Mouse (Mus musculus): ENCODE results near the gene Rbfox3. TPM values are rescaled to one million over a fixed set of nuclear protein-coding genes. Genes with fewer than 3 reads are reported as not detected.
A peak's percentile ranks its signal among the peaks of the same experiment; 100 is the strongest.

Rbfox3 gene
- polyA plus RNA-seq, 1 experiment from 2014 or later = 3.9 TPM

GRCm38 (mm10) chr11:118473161-118473560 is 438.2 kb downstream of the Rbfox3 start:
- Histone ChIP-seq H3K9ac (no peak overlapping the region), H3K9me3 (no peaks in the 10 kb centered on the region), H3K36me3 (no peaks in the 10 kb centered on the region), H3K4me1 (peaks cover 22% of the 10 kb centered on the region; the same call in 1 of the 2 replicates), H3K4me3 (no peak overlapping the region), H3K27me3 (no peaks in the 10 kb centered on the region), H3K27ac (no peak overlapping the region), H3K4me2 (replicated peaks) (no peak overlapping the region)
- ATAC-seq (ENCODE audit: insufficient number of reproducible peaks, insufficient read depth, low FRiP score, low TSS enrichment) = no peak
- 92% methylated on average over 1 of the region's 1 CpGs for WGBS

- no peak overlapping the region for H3K27ac ChIP-seq
- H3K4me1 ChIP-seq = peaks cover 16% of the 10 kb centered on the region; the same call in 1 of the 2 replicates
- no peaks in the 10 kb centered on the region for H3K27me3 ChIP-seq
- no peak overlapping the region for H3K9ac ChIP-seq
- no peak overlapping the region for H3K4me2 ChIP-seq (replicated peaks)
- WGBS = 59% methylated on average over 13 of the region's 13 CpGs
- H3K36me3 ChIP-seq = no peaks in the 10 kb centered on the region
- H3K4me3 ChIP-seq = no peak overlapping the region
- no peak for ATAC-seq (ENCODE audit: insufficient number of reproducible peaks, insufficient read depth, low FRiP score, low TSS enrichment)
- H3K9me3 ChIP-seq = no peaks in the 10 kb centered on the region
Observed at GRCm38 (mm10) chr11:118471676-118472075, 439.7 kb downstream of the Rbfox3 start.

- Histone ChIP-seq H3K4me1 (peaks cover 16% of the 10 kb centered on the region; the same call in 1 of the 2 replicates), H3K9me3 (no peaks in the 10 kb centered on the region), H3K4me2 (replicated peaks) (no peak overlapping the region), H3K27me3 (no peaks in the 10 kb centered on the region), H3K27ac (peak overlapping the region; percentile 12; the same call in 1 of the 2 replicates), H3K4me3 (no peak overlapping the region), H3K36me3 (no peaks in the 10 kb centered on the region), H3K9ac (0 out of 2 replicates have a peak overlapping the region, but pooled peaks have one; percentile 2)
- 31% methylated on average over 12 of the region's 12 CpGs for WGBS
- 0 out of 2 replicates have a peak, but pooled peaks have one; percentile 15 for ATAC-seq (ENCODE audit: insufficient number of reproducible peaks, insufficient read depth, low FRiP score, low TSS enrichment)
Observed at GRCm38 (mm10) chr11:118470234-118470966, 441.0 kb downstream of the Rbfox3 start.

GRCm38 (mm10) chr11:118469509-118470160 is 441.8 kb downstream of the Rbfox3 start:
- H3K36me3 ChIP-seq = no peaks in the 10 kb centered on the region
- ATAC-seq (ENCODE audit: insufficient number of reproducible peaks, insufficient read depth, low FRiP score, low TSS enrichment) = no peak
- no peak overlapping the region for H3K4me3 ChIP-seq
- no peak overlapping the region for H3K27ac ChIP-seq
- no peaks in the 10 kb centered on the region for H3K27me3 ChIP-seq
- peaks cover 20% of the 10 kb centered on the region; the same call in 1 of the 2 replicates for H3K4me1 ChIP-seq
- H3K4me2 ChIP-seq (replicated peaks) = no peak overlapping the region
- no peaks in the 10 kb centered on the region for H3K9me3 ChIP-seq
- no peak overlapping the region for H3K9ac ChIP-seq
- 77% methylated on average over 10 of the region's 10 CpGs for WGBS

- no peaks in the 10 kb centered on the region for H3K36me3 ChIP-seq
- WGBS = 62% methylated on average over 11 of the region's 11 CpGs
- ATAC-seq (ENCODE audit: insufficient number of reproducible peaks, insufficient read depth, low FRiP score, low TSS enrichment) = no peak
Observed at GRCm38 (mm10) chr11:118467441-118468035, 443.9 kb downstream of the Rbfox3 start.

GRCm38 (mm10) chr11:118460280-118460679 is 451.1 kb downstream of the Rbfox3 start:
- Histone ChIP-seq H3K4me3 (no peak overlapping the region), H3K9ac (no peak overlapping the region), H3K4me1 (0 out of 2 replicates have a peak, but pooled peaks cover 5% of the 10 kb centered on the region), H3K4me2 (replicated peaks) (no peak overlapping the region), H3K27me3 (no peaks in the 10 kb centered on the region), H3K27ac (no peak overlapping the region), H3K9me3 (no peaks in the 10 kb centered on the region), H3K36me3 (no peaks in the 10 kb centered on the region)
- no peak for ATAC-seq (ENCODE audit: insufficient number of reproducible peaks, insufficient read depth, low FRiP score, low TSS enrichment)
- 56% methylated on average over 6 of the region's 6 CpGs for WGBS

More at GRCm38 (mm10) chr11:118467441-118468035, 443.9 kb downstream of the Rbfox3 start:
- no peaks in the 10 kb centered on the region for H3K27me3 ChIP-seq
- no peak overlapping the region for H3K4me3 ChIP-seq
- no peak overlapping the region for H3K27ac ChIP-seq
- no peak overlapping the region for H3K9ac ChIP-seq
- H3K4me1 ChIP-seq = peaks cover 21% of the 10 kb centered on the region; the same call in 1 of the 2 replicates
- no peak overlapping the region for H3K4me2 ChIP-seq (replicated peaks)
- no peaks in the 10 kb centered on the region for H3K9me3 ChIP-seq

GRCm38 (mm10) chr11:118459536-118459935 is 451.9 kb downstream of the Rbfox3 start:
- Histone ChIP-seq H3K9ac (no peak overlapping the region), H3K27me3 (no peaks in the 10 kb centered on the region), H3K4me2 (replicated peaks) (no peak overlapping the region), H3K9me3 (no peaks in the 10 kb centered on the region), H3K4me1 (0 out of 2 replicates have a peak, but pooled peaks cover under 1% of the 10 kb centered on the region), H3K4me3 (no peak overlapping the region), H3K36me3 (no peaks in the 10 kb centered on the region), H3K27ac (0 out of 2 replicates have a peak overlapping the region, but pooled peaks have one; percentile 30)
- no peak for ATAC-seq (ENCODE audit: insufficient number of reproducible peaks, insufficient read depth, low FRiP score, low TSS enrichment)
- 59% methylated on average over 4 of the region's 4 CpGs for WGBS

- Histone ChIP-seq H3K4me1 (no peaks in the 10 kb centered on the region), H3K9ac (no peak overlapping the region), H3K4me3 (no peak overlapping the region), H3K4me2 (replicated peaks) (no peak overlapping the region), H3K27me3 (no peaks in the 10 kb centered on the region), H3K27ac (0 out of 2 replicates have a peak overlapping the region, but pooled peaks have one; percentile 30), H3K36me3 (no peaks in the 10 kb centered on the region), H3K9me3 (no peaks in the 10 kb centered on the region)
- WGBS = 35% methylated on average over 8 of the region's 8 CpGs
- no peak for ATAC-seq (ENCODE audit: insufficient number of reproducible peaks, insufficient read depth, low FRiP score, low TSS enrichment)
Observed at GRCm38 (mm10) chr11:118459051-118459450, 452.3 kb downstream of the Rbfox3 start.

GRCm38 (mm10) chr11:118456937-118457336 is 454.5 kb downstream of the Rbfox3 start:
- Histone ChIP-seq H3K27ac (no peak overlapping the region), H3K4me1 (no peaks in the 10 kb centered on the region), H3K4me3 (no peak overlapping the region), H3K27me3 (no peaks in the 10 kb centered on the region), H3K9me3 (no peaks in the 10 kb centered on the region), H3K36me3 (no peaks in the 10 kb centered on the region), H3K9ac (no peak overlapping the region), H3K4me2 (replicated peaks) (no peak overlapping the region)
- ATAC-seq (ENCODE audit: insufficient number of reproducible peaks, insufficient read depth, low FRiP score, low TSS enrichment) = no peak
- WGBS = 82% methylated on average over 11 of the region's 11 CpGs

GRCm38 (mm10) chr11:118455788-118456187 is 455.6 kb downstream of the Rbfox3 start:
- no peaks in the 10 kb centered on the region for H3K4me1 ChIP-seq
- H3K36me3 ChIP-seq = no peaks in the 10 kb centered on the region
- no peak overlapping the region for H3K4me2 ChIP-seq (replicated peaks)
- no peak overlapping the region for H3K4me3 ChIP-seq
- no peak overlapping the region for H3K27ac ChIP-seq
- WGBS = 80% methylated on average over 6 of the region's 6 CpGs
- H3K27me3 ChIP-seq = no peaks in the 10 kb centered on the region
- H3K9me3 ChIP-seq = no peaks in the 10 kb centered on the region
- H3K9ac ChIP-seq = no peak overlapping the region
- no peak for ATAC-seq (ENCODE audit: insufficient number of reproducible peaks, insufficient read depth, low FRiP score, low TSS enrichment)

- no peaks in the 10 kb centered on the region for H3K36me3 ChIP-seq
- no peak overlapping the region for H3K4me3 ChIP-seq
- H3K9ac ChIP-seq = no peak overlapping the region
- no peak for ATAC-seq (ENCODE audit: insufficient number of reproducible peaks, insufficient read depth, low FRiP score, low TSS enrichment)
- H3K9me3 ChIP-seq = no peaks in the 10 kb centered on the region
- WGBS = 71% methylated on average over 11 of the region's 11 CpGs
- no peaks in the 10 kb centered on the region for H3K27me3 ChIP-seq
- H3K4me2 ChIP-seq (replicated peaks) = no peak overlapping the region
- no peak overlapping the region for H3K27ac ChIP-seq
- H3K4me1 ChIP-seq = no peaks in the 10 kb centered on the region
Observed at GRCm38 (mm10) chr11:118453886-118454671, 457.3 kb downstream of the Rbfox3 start.
